Mouse (Mus musculus) liver, postnatal 0 days (tissue): ENCODE results near the gene Fer1l4.

Source experiments
- CTCF ChIP-seq: sonication (generic); IDR thresholded peaks from 2 replicates; pipeline ENCODE4 v1.5.1; 2016; ENCODE audit warnings: antibody characterized with exemption, low read depth
- EP300 ChIP-seq: IDR thresholded peaks from 2 replicates; pipeline ENCODE4 v1.6.1; 2016; ENCODE audit warnings: antibody characterized with exemption, low read depth, mild to moderate bottlenecking

DNA sequence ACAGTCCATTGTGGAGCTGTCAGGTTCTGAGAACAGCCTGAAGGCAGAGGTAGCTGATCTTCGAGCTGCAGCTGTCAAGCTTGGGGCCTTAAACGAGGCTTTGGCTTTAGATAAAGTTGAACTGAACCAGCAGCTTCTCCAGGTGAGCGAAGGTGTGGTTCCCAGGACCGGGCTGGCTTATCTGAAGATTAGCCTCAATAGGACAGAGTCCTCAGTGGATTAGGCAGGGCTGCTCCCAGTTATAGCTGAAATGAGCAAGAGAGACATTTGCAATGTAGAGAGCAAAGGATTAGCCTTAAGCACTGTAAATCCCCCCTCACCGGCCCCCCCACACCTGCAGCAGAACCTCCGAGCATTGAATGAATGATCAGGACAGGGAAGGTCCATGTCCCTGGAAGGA is 79.4 kb downstream of the Fer1l4 start:
- TF ChIP-seq CTCF = no peak
- no peak for TF ChIP-seq EP300
